Mouse (Mus musculus): Measurements from ENCODE around the gene Ms4a6c.

GRCm38 (mm10) chr19:11447238-11447637 lies 21.9 kb upstream of the Ms4a6c start:
- TF ChIP-seq POLR2A (IDR thresholded peaks at IDR 0.05; ENCODE audit: low read depth, low read length) (no peak), CTCF (conservative IDR thresholded peaks at IDR 0.05 in 1 of 2, IDR thresholded peaks at IDR 0.05 in 1 of 2; ENCODE audit: low read depth in 2 of 2, low read length in 2 of 2) (no peak), CHD2 (IDR thresholded peaks at IDR 0.05; ENCODE audit: low read length) (no peak), JUND (conservative IDR thresholded peaks at IDR 0.05; ENCODE audit: low read depth, low read length) (no peak), MEF2A (IDR thresholded peaks at IDR 0.05; ENCODE audit: borderline replicate concordance, low read depth, low read length) (no peak)

Data from CH12.LX (cell line).